Mouse (Mus musculus) testis, adult 2 months (tissue): ENCODE data around the gene Smc3.

Experiments
- CTCF ChIP-seq: fragments of 200-500 bp; IDR thresholded peaks from 2 replicates; pipeline ENCODE4 v1.5.1; 2012; ENCODE audit warnings: low read depth, mild to moderate bottlenecking, inconsistent platforms, low read length, moderate library complexity; ENCODE audit not compliant: control insufficient read depth, insufficient read depth, insufficient replicate concordance
- POLR2A ChIP-seq: fragments of 200-500 bp; IDR thresholded peaks from 2 replicates; pipeline ENCODE4 v1.6.1; 2012; ENCODE audit warnings: low read depth, mild to moderate bottlenecking, inconsistent platforms, low read length, moderate library complexity; ENCODE audit not compliant: control insufficient read depth

DNA sequence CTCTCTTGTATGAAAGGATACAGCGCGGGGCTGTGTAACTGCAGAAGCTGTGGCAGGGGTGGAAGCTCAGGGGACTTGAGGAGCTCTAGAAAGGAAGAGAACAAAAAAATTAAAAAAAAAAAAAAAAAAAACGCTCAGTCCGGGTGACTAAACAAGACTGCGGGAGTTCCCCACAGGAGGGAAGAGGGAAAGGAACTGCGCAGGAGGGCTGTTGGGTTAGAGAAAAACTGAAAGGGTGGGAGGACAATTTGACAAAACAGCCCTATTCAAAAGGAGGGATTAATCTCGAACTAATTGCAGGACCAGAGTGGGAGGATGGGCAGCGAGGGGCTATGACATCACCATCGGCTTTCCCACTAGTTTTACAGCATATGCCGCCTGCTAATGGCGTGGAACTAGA, 32.3 kb upstream of the Smc3 start:
- TF ChIP-seq CTCF (no peak), POLR2A (no peak)
